Mouse (Mus musculus) midbrain, embryonic 16.5 days (tissue): ENCODE data around the gene Wars2. TPM values are rescaled to one million over a fixed set of nuclear protein-coding genes. Genes with fewer than 3 reads are reported as not detected.

Experiments
- ATAC-seq: fragments of 200-750 bp; cut with Nextera tagmentation; 2 replicates; pipeline ENCODE4 v1.8.0; 2017; ENCODE audit warnings: moderate TSS enrichment
- H3K27ac ChIP-seq: fragments of 300-500 bp; sonication (generic); 2 replicates; pipeline ENCODE4 v1.5.1; 2014; ENCODE audit warnings: mild to moderate bottlenecking, low read length, mixed read lengths
- H3K27me3 ChIP-seq: fragments of 300-500 bp; sonication (generic); 2 replicates; pipeline ENCODE4 v1.6.1; 2014; ENCODE audit warnings: low read depth, low read length, mixed read lengths; ENCODE audit not compliant: control insufficient read depth, insufficient read depth
- H3K36me3 ChIP-seq: fragments of 300-500 bp; sonication (generic); 2 replicates; pipeline ENCODE4 v1.6.1; 2014; ENCODE audit warnings: mild to moderate bottlenecking, low read length, moderate library complexity, mixed read lengths; ENCODE audit not compliant: control insufficient read depth, insufficient read depth
- H3K4me1 ChIP-seq: fragments of 300-500 bp; sonication (generic); 2 replicates; pipeline ENCODE4 v1.6.1; 2014; ENCODE audit warnings: mild to moderate bottlenecking, low read length, mixed read lengths; ENCODE audit not compliant: control insufficient read depth, insufficient read depth
- H3K4me2 ChIP-seq: fragments of 300-500 bp; sonication (generic); 2 replicates; pipeline ENCODE4 v1.6.1; 2014; ENCODE audit warnings: mild to moderate bottlenecking, low read length, mixed read lengths
- H3K4me3 ChIP-seq: fragments of 300-500 bp; sonication (generic); 2 replicates; pipeline ENCODE4 v1.5.1; 2014; ENCODE audit warnings: low read depth, mild to moderate bottlenecking, low read length, moderate library complexity, mixed read lengths
- H3K9ac ChIP-seq: fragments of 300-500 bp; sonication (generic); 2 replicates; pipeline ENCODE4 v1.6.1; 2014; ENCODE audit warnings: low read depth, low read length, mixed read lengths
- H3K9me3 ChIP-seq: fragments of 300-500 bp; sonication (generic); replicated peaks from 2 replicates; pipeline ENCODE4 v1.6.1; 2014; ENCODE audit warnings: mild to moderate bottlenecking, low read length, mixed read lengths; ENCODE audit not compliant: control insufficient read depth, poor library complexity, severe bottlenecking
- WGBS: fragments of 180-500 bp; shearing (Covaris S2); extraction: QIAGEN DNeasy Blood & Tissue Kit; methylation state at CpG from one replicate; pipeline ENCODE4 v1.1.7; 2014; 5-methylcytosine and 5-hydroxymethylcytosine counted together
- polyA plus RNA-seq: library from polyadenylated mRNA; unstranded; fragments of >200 nt; fragmentation: Nextera tagmentation; extraction: Ambion mirVana; gene quantifications from 2 replicates; pipeline ENCODE4 v1.2.1, GENCODE M21; 2015

Gene Wars2
- polyA plus RNA-seq, 1 experiment from 2014 or later: 7.2 TPM

DNA sequence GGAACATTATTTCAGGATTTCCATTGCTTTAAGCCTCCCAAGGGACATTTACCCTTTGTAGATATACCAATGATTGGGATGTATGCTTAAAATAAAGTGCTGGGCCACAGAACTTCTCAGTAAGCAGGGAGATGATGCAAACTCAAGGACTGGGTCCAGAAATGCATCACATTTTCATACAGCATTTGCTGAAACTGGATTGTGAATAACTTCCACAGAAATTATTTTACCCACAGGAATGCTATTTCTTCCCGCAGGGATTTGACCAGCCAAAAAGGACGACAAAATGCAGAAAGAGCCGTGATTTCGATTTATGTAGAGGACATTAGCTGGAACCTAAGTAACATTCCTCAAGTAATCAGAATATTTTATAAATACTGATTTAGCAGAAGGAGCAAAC is 7.0 kb upstream of the Wars2 start:
- Histone ChIP-seq H3K4me2 (no peak overlapping the region), H3K9ac (no peak overlapping the region), H3K27ac (no peak overlapping the region), H3K4me3 (no peak overlapping the region), H3K4me1 (no peaks in the 10 kb centered on the region), H3K36me3 (no peaks in the 10 kb centered on the region), H3K9me3 (no peaks in the 10 kb centered on the region), H3K27me3 (no peaks in the 10 kb centered on the region)
- ATAC-seq: no peak
- WGBS: 97% methylated on average over 4 of the region's 4 CpGs

DNA sequence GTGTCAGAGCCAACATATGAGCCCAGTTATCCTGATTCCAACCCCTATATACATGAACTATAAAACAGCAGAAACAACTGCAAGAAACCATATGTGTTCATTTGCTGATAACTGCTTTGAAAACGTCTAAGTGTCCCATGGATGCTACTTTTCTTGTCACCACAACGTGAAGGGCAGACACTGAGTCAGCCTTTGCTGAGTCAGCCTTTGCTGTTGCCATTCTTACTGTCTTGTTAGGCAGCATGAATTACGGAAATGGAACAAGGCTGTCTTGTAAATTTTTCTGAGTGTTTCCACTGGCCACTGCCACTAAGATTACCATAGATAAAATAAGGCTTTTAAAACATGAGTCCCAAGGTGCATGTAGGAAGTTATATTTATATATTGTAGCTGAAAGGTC is 7.0 kb downstream of the Wars2 start:
- no peak overlapping the region for H3K4me3 ChIP-seq
- WGBS: 84% methylated on average over 3 of the region's 3 CpGs

DNA sequence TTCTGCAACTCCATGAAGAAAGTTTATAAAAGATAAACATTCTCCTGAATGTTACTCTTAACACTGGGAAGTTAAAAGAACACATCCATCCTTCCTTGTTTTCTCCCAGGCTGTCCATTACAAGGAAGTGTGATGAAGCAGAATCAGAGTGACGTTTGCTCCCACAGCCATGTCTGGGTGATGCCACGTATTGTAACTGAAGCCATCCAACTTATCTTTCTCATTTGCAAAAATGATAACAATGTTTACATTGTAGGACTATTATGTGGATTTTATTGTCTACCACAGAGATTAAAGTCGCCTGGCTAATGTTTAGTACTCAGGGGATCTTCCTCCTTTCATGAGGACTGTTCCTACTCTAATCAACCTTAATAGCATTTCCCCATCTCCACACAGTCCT is 8.2 kb downstream of the Wars2 start:
- Histone ChIP-seq H3K4me2 (no peak overlapping the region), H3K4me1 (no peaks in the 10 kb centered on the region), H3K4me3 (no peak overlapping the region), H3K9me3 (no peaks in the 10 kb centered on the region), H3K36me3 (no peaks in the 10 kb centered on the region), H3K27ac (no peak overlapping the region), H3K9ac (no peak overlapping the region), H3K27me3 (no peaks in the 10 kb centered on the region)
- no peak for ATAC-seq
- WGBS: 81% methylated on average over 3 of the region's 3 CpGs

More for the DNA sequence above, 7.0 kb downstream of the Wars2 start:
- H3K36me3 ChIP-seq: no peaks in the 10 kb centered on the region
- no peak overlapping the region for H3K9ac ChIP-seq
- no peak overlapping the region for H3K27ac ChIP-seq
- H3K9me3 ChIP-seq: no peaks in the 10 kb centered on the region
- H3K4me1 ChIP-seq: no peaks in the 10 kb centered on the region
- H3K4me2 ChIP-seq: no peak overlapping the region
- no peaks in the 10 kb centered on the region for H3K27me3 ChIP-seq
- ATAC-seq: no peak

DNA sequence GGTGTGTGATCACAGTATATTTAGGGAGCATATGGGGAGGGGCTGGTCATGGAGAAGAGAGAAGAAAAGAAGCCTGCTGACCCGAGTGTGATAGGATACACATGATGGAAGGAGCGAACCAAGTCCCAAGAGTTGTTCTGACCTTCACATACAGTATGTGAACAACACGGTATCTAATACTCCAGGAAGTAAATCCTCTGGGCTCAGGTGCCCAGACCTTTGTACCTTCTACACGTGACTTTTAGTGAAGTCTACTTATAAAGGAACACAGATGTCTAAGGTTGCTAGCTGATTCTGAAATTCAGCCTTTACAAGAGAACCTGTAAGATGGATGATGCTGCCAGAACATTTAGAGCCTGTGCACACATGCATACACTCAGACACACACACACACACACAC is 15.4 kb downstream of the Wars2 start:
- Histone ChIP-seq H3K27ac (no peak overlapping the region), H3K4me1 (no peaks in the 10 kb centered on the region), H3K9ac (no peak overlapping the region), H3K9me3 (peaks cover 6% of the 10 kb centered on the region; the same call in 1 of the 2 replicates), H3K36me3 (no peaks in the 10 kb centered on the region), H3K27me3 (no peaks in the 10 kb centered on the region), H3K4me3 (no peak overlapping the region), H3K4me2 (no peak overlapping the region)
- ATAC-seq: no peak
- 88% methylated on average over 4 of the region's 4 CpGs for WGBS

DNA sequence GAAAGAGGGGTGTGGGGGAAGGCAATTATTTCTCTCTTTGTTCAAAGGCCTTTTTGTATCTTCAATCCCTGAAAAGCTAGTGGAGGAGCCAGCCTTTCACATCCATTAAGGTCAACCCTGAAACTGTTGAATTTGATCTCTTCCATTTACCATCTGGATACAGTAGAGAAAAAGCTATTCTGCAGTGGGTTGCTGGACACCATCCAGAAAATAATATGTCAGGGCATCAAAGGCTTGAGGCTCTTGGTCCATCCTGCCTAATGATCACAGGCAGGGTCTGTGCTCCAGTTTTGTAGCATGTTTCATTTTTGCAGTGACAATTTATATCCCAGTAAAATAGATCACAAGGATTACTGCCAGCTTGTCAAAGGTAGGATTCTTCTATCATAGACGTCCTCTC is 16.1 kb downstream of the Wars2 start:
- ATAC-seq: peak; percentile 64; the same call in 1 of the 2 replicates
- Histone ChIP-seq H3K9me3 (peaks cover 6% of the 10 kb centered on the region; the same call in 1 of the 2 replicates), H3K9ac (no peak overlapping the region), H3K36me3 (no peaks in the 10 kb centered on the region), H3K27ac (no peak overlapping the region), H3K27me3 (no peaks in the 10 kb centered on the region), H3K4me1 (no peaks in the 10 kb centered on the region), H3K4me2 (no peak overlapping the region), H3K4me3 (no peak overlapping the region)
- 40% methylated on average over 1 of the region's 1 CpGs for WGBS

DNA sequence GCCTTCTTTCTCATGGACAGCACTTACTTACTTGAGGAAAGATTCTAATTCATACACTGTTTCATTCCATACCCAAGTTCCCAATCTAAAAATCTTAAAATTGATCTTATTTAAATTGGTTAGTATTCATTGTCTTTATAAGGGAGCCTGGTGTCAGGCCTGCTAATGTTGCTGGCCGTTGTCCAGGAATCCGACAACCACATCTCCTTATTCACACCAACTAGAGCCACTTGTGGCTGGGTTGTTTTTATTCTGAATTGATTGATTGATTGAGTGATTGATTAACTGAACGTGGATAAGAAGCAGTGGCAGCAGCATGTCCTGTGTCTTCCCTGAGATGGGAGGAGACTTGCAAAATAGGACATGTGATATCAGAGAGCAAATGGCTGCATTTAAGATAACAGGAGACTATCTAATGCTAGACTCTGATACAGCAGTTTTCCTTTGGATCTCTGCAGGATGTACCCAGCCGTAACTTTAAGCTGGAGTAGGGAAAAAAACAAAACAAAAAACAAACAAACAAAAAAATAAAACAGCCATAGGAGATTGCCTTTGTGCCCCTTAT is 16.7 kb downstream of the Wars2 start:
- Histone ChIP-seq H3K9ac (no peak overlapping the region), H3K27ac (no peak overlapping the region), H3K4me3 (no peak overlapping the region), H3K4me2 (no peak overlapping the region), H3K9me3 (peaks cover 6% of the 10 kb centered on the region; the same call in 1 of the 2 replicates), H3K27me3 (no peaks in the 10 kb centered on the region), H3K4me1 (no peaks in the 10 kb centered on the region), H3K36me3 (no peaks in the 10 kb centered on the region)
- 53% methylated on average over 4 of the region's 4 CpGs for WGBS
- 0 out of 2 replicates have a peak, but pooled peaks have one; percentile 60 for ATAC-seq

DNA sequence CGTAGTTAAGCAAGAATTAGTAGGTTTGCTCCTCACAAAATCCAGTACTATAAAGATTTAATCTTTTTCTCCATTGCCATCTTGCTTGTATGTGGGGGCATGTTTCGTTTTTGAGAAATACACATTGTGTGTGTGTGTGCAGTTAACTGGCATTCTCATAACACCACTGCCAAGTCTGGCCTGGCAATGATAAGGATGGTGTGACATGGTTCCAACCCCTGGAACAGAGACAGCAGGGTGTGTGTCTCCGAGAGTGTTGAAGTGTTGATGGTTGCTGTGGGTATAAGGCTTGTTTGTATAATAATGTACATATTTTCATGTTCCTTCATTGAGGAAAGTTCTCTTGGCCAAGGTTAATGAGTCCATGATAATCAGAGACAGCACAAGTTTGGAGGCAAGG is 19.1 kb downstream of the Wars2 start:
- Histone ChIP-seq H3K36me3 (no peaks in the 10 kb centered on the region), H3K9me3 (peaks cover 6% of the 10 kb centered on the region; the same call in 1 of the 2 replicates), H3K9ac (no peak overlapping the region), H3K4me2 (no peak overlapping the region), H3K4me1 (no peaks in the 10 kb centered on the region), H3K27me3 (no peaks in the 10 kb centered on the region), H3K4me3 (no peak overlapping the region), H3K27ac (no peak overlapping the region)
- 93% methylated on average over 3 of the region's 3 CpGs for WGBS
- no peak for ATAC-seq

DNA sequence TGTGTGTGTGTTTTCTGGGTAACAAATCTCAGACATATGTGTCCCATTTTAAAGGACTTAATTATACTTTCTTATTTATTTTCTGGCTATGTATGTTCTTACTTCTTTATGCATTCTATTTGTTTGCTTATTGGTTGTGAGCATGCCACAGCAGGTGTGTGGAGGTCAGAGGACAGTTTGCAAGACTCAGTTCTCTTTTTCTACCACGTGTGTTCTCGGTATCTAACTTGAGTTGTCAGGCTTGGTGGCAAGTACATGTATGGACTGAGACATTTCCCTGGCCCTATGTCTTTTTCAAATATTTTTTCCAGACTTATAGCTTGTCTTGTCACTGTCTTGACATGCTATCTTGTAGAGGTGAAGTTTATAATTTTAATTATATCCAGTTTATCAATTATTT is 21.3 kb downstream of the Wars2 start:
- no peak for ATAC-seq
- H3K9me3 ChIP-seq: peaks cover 6% of the 10 kb centered on the region; the same call in 1 of the 2 replicates
- H3K27me3 ChIP-seq: no peaks in the 10 kb centered on the region
- no peak overlapping the region for H3K4me3 ChIP-seq
- WGBS: 88% methylated on average over 2 of the region's 2 CpGs
- no peaks in the 10 kb centered on the region for H3K4me1 ChIP-seq
- H3K27ac ChIP-seq: no peak overlapping the region
- no peaks in the 10 kb centered on the region for H3K36me3 ChIP-seq
- H3K4me2 ChIP-seq: no peak overlapping the region
- H3K9ac ChIP-seq: no peak overlapping the region

DNA sequence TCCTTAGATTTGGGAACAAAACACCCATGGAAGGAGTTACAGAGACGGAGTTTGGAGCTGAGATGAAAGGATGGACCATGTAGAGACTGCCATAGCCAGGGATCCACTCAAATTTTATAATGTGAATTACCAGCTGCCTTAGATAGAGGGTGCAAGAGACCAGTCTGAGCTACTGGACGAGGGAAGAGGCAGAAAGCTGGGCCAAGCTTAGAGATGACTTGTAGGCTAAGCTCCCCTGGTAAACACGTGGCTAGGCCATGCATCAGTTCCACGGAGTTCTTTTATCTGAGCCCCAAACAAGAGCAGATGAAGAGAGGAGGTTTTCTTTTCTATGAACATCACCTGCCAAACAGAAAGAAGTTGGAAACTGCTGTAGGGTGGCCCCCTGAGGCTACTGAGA is 26.9 kb downstream of the Wars2 start:
- Histone ChIP-seq H3K4me1 (no peaks in the 10 kb centered on the region), H3K27ac (no peak overlapping the region), H3K27me3 (no peaks in the 10 kb centered on the region), H3K36me3 (no peaks in the 10 kb centered on the region), H3K4me2 (no peak overlapping the region), H3K4me3 (no peak overlapping the region), H3K9me3 (no peaks in the 10 kb centered on the region), H3K9ac (no peak overlapping the region)
- WGBS: 57% methylated on average over 4 of the region's 4 CpGs
- no peak for ATAC-seq
